Mouse (Mus musculus): ENCODE measurements around the gene Rapgef3. TPM values are rescaled to one million over a fixed set of nuclear protein-coding genes. Genes with fewer than 3 reads are reported as not detected.

Rapgef3 gene
- total RNA-seq, 2 experiments from 2014 or later = 37.3 to 43.3 TPM

DNA sequence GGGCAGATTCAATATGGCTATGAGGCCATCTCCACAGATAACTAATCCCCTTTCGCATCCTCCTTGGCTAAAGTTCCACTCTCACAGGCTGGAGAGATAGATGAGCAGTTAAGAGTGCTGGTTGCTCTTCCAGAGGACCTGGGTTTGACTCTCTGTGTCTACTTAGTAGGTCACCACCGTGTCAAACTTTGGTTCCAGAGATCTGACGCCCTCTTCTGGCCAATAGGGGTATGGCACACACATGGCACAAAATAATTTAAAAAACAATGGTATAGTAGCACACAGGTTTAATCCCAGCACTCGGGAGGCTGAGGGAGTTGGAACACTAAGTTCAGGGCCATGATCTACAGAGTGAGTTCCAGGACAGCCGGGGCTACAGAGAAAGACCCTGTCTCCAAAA, 26.5 kb upstream of the Rapgef3 start:
- DNase-seq (ENCODE audit: low spot score in 2 of 2) = no peak

GRCm38 (mm10) chr15:97793386-97794153, 25.8 kb upstream of the Rapgef3 start:
- no peak for DNase-seq (ENCODE audit: low spot score in 2 of 2)

GRCm38 (mm10) chr15:97791126-97791700, 23.4 kb upstream of the Rapgef3 start:
- no peak for DNase-seq (ENCODE audit: low spot score in 2 of 2)

DNA sequence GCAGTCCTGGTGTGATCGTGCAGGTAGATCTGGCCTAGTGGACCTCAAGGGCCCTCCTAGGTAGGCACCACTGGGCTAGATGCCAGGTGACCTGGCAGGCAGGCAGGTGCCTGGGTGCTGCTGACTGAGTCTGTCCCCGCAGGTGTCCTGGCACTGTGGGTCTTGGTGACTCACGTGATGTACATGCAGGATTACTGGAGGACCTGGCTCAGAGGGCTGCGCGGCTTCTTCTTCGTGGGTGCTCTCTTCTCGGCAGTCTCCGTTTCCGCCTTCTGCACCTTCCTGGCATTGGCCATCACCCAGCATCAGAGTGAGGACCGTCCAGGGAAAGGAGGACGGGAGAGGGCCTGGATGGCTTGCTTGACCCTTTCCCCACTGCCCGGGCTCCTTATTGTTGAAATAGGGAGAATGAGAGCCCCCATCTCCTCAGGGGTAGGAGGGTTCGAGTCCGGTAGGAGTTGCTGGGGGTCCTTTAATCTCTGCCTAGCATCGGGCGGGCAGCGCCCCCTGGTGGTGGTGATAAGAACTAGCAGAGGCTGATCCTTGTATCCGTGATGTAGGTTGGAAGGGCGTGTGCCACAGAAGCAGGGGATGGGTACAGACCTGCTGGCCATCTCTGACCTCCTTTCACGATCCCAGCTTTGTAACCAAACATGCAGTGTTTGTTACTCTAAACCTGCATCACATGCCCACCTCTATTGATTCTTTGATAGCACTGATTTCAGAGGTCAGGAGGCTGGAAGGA, 22.2 kb upstream of the Rapgef3 start:
- peak; percentile 71 to 78 for DNase-seq (ENCODE audit: low spot score in 2 of 2)

DNA sequence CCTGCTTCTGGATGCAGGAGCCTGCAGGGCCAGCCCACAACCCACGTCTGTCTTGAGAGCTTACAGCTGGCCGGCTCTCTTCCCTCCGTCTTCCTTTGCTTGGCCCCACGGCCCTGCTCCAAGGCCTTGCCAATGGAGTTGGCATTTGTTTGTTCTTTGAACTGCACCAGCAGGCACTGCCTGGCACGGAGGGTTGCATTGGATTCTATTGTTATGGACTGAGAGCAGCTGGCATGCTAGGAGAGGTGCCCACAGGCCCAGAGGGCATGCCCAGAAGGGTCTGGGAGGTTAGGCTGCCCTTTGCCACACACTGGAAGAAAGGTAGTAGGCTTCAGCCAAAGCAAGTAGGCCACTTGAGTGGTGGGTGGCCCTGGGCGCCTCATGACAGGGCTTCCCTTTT, 21.0 kb upstream of the Rapgef3 start:
- DNase-seq (ENCODE audit: low spot score in 2 of 2) = peak in 1 of 2 experiments; percentile 69

GRCm38 (mm10) chr15:97787799-97788667, 20.3 kb upstream of the Rapgef3 start:
- no peak for DNase-seq (ENCODE audit: low spot score in 2 of 2)

- DNase-seq (ENCODE audit: low spot score in 2 of 2) = no peak
These were observed 19.5 kb upstream of the Rapgef3 start for GRCm38 (mm10) chr15:97787148-97787798.

- DNase-seq (ENCODE audit: low spot score in 2 of 2) = no peak
These were observed 18.8 kb upstream of the Rapgef3 start for GRCm38 (mm10) chr15:97786412-97787112.

- DNase-seq (ENCODE audit: low spot score in 2 of 2) = no peak
These were observed 18.1 kb upstream of the Rapgef3 start for GRCm38 (mm10) chr15:97785731-97786411.

DNA sequence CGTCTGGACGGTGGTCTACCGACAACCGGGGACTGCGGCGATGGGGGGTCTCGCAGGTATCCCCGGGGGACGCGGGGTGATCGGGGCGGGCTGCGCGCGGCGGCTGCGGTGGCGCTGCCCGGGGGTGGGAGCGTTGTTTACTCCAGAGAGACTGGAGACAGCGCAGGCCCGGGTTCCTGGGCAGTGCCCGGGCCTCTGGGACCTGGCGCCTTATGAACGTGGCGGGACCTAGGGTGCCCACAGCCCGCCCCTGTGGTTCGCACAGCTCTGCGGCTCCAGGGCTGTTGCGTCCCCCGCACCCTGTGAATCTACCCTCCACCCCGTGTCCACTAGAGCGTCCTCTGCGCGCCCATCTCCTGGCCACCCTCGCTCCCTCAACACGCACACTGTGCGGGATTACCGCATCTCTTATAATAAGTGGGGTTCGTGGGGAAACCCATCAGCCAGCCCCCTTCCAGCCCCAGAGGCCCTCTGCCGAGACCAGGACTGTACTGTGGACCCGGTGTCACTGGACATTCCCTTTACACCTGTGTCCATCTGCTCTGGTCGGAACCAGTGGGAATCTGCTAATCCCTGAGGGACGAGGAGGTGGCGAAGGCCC, 16.9 kb upstream of the Rapgef3 start:
- no peak for DNase-seq (ENCODE audit: low spot score in 2 of 2)

DNA sequence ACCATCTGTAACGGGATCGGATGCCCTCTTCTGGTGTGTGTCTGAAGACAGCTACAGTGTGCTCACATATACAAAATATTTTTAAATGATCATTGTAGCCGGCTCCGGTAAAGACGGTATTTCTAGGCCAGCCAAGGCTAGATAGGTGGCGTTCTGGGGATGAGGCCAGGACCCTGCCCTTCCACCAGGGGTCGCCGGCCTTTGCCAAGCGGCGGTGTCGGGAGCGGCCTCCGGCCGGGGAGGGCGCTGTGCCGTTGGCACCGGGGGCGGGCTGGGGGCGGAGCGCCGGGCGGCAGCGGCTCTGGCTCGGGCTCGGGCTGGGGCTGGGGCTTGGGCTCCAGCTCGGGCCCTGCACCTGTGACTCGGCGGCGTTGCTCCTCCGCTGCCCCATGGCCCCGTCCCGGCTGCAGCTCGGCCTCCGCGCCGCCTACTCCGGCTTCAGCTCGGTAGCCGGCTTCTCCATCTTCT, 16.4 kb upstream of the Rapgef3 start:
- peak; percentile 92 to 93 for DNase-seq (ENCODE audit: low spot score in 2 of 2)

DNA sequence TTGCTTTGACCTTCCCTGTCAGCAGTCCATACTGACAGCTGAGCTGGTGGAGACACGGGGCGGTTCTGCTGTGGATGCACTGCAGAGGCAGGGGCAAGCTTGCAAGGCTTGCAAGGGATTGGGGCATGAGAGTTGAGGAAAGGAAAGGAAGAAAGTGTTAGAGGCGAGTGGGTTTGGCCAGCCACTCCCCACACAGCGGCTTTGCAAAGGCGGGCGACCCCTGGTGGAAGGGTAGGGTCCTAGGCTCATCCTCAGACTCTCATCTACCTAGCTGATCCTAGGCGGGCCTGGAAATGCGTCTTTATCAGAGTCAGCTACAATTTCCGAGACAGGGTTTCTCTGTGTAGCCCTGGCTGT, 15.0 kb upstream of the Rapgef3 start:
- DNase-seq (ENCODE audit: low spot score in 2 of 2) = peak; percentile 70 to 76

DNA sequence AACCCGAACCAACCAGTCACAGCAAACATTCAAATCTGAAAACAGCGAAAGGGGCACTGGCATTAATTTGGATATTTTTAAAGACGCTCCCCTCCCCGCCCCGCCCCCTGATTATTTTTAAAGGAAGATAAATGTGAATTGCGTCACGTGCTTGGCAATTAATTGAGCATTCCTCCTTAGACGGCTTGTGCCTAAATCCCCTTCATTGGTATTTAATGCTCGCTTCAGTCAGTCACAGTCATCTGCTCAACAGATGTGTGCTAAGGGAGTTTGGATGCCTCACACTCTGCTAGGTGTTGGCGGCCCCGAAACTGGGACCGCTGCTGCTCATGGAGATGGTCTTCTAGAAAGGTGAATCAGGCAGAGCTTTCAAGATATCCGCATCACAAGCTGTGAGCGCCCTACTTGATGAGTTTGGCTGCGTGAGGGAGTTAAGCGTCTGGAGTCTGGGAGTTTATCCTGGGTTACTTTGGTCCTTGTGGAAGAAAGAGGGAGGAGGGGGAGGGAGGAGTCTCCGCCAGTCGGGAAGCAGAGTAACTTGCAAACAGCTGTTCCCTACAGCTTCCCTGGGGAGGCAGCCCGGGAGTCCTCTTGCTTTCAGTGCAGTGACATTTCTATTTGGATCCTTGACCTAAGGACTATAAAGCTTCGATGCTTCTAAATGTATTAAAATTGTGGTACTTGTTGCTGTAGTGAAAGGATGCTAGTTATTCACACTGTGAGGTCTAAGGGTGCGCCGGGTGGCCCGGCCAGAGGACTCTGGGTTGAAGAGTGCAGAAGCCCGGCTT, 14.4 kb upstream of the Rapgef3 start:
- DNase-seq (ENCODE audit: low spot score in 2 of 2) = no peak

GRCm38 (mm10) chr15:97780611-97781031, 12.8 kb upstream of the Rapgef3 start:
- DNase-seq (ENCODE audit: low spot score in 2 of 2) = no peak

DNA sequence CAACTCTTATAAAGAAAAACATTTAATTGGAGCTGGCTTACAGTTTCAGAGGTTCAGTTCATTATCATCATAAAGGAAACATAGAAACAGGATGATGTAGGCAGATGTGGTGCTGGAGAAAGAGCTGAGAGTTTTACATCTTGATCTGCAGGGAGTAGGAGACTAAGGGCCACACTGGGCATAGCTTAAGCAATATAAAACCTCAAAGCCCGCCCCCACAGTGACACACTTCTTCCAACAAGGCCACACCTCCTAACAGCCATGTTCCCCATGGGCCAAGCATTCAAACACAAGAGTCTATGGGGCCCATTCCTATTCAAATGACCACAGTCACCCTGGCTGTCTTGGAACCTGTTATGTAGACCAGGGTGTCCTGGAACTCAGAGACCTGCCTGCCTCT, 11.8 kb upstream of the Rapgef3 start:
- DNase-seq (ENCODE audit: low spot score in 2 of 2) = no peak

DNA sequence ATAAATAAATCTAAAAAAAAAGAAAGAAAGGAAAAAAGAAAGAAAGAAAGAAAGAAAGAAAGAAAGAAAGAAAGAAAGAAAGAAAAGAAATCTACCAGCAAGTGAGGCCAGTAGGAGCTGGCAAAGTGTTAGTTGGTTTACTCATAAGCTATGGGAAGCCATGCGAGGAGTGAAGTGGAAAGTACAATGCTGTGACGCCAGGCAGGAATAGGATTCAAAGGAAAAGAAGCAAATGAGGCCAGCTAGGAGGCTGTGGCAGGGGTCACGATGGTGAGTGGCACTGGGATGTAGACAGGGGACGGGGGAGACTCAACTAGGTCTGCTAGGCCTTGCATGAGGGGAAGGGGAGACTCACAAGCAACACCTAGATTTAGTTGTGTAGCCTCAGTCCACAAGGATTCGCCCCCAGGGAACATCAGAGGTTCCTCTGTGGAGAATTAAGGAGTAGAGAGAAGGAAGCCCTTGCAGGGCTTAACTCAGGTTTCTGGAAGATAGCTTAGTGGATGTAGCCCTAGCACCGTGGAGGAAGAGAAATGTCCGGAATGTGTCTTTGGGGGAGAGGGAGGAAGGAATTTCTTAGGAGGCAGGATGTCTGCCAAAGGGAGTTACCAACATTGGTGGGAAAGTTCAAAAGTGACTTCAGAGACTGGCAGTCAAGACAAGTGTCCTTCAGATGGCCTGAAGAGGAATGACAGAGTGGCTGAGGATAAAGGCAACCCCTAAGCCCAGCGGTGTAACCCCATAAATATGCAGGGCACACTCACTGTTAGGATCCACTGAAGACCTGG, 10.7 kb upstream of the Rapgef3 start, which contains the start of gene Slc48a1:
Slc48a1 (plus strand) TSS at position 210 of the 788 bp plus-strand sequence.
- no peak for DNase-seq (ENCODE audit: low spot score in 2 of 2)

DNA sequence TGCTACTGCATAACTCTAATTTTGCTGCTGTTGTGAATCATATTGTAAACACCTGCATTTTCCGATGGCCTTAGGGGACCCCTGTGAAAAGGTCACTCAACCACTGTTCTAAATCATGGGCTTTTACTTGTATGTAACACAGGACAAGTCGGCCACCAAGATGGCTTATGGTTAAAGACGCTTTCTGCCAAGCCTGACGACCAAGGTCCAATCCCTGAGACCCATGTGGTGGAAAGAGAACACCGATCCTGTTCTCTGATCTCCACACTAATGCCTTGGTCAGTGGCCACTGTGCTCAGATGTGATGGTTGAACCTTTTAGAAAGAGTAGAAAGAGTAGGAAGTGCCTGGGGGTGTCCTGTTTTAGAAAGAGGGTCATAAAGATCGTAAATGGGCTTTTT, 9.1 kb upstream of the Rapgef3 start:
- no peak for DNase-seq (ENCODE audit: low spot score in 2 of 2)

All from layer of hippocampus, postnatal 10 days (tissue).